Mouse (Mus musculus) cerebellum, postnatal 14 days (tissue): Measurements from ENCODE around the gene Olfm1.
A peak's percentile ranks its signal among the peaks of the same experiment; 100 is the strongest.

Experiments used
- DNase-seq, 2 experiments: peaks; one replicate each; pipeline ENCODE4 v3.0.0; 2021; ENCODE audit warnings: mixed read lengths in 2 of 2

Olfm1 gene

GRCm38 (mm10) chr2:28192821-28193689 lies at the start of gene Olfm1:
Gene Olfm1 (plus strand): TSS chr2:28192992.
- DNase-seq: peak; percentile 86 to 89

GRCm38 (mm10) chr2:28143417-28144045 lies 49.3 kb upstream of the Olfm1 start:
- DNase-seq: no peak

- DNase-seq: no peak
Measured at GRCm38 (mm10) chr2:28145702-28146101, 47.1 kb upstream of the Olfm1 start.

GRCm38 (mm10) chr2:28146152-28146551 lies 46.6 kb upstream of the Olfm1 start:
- DNase-seq: no peak

- no peak for DNase-seq
Measured at GRCm38 (mm10) chr2:28146685-28147084, 46.1 kb upstream of the Olfm1 start.

- no peak for DNase-seq
Measured at GRCm38 (mm10) chr2:28147248-28147794, 45.5 kb upstream of the Olfm1 start.

- DNase-seq: no peak
Measured at GRCm38 (mm10) chr2:28149688-28150087, 43.1 kb upstream of the Olfm1 start.

- no peak for DNase-seq
Measured at GRCm38 (mm10) chr2:28160568-28160967, 32.2 kb upstream of the Olfm1 start.

GRCm38 (mm10) chr2:28165570-28165969 lies 27.2 kb upstream of the Olfm1 start:
- no peak for DNase-seq

GRCm38 (mm10) chr2:28169336-28169735 lies 23.5 kb upstream of the Olfm1 start:
- peak in 1 of 2 experiments; percentile 24 for DNase-seq

GRCm38 (mm10) chr2:28171962-28172361 lies 20.8 kb upstream of the Olfm1 start:
- no peak for DNase-seq

- DNase-seq: peak in 1 of 2 experiments; percentile 52
Measured at GRCm38 (mm10) chr2:28173225-28174141, 19.3 kb upstream of the Olfm1 start.

- DNase-seq: no peak
Measured at GRCm38 (mm10) chr2:28174441-28174840, 18.4 kb upstream of the Olfm1 start.

- DNase-seq: no peak
Measured at GRCm38 (mm10) chr2:28178600-28178999, 14.2 kb upstream of the Olfm1 start.

- no peak for DNase-seq
Measured at GRCm38 (mm10) chr2:28180053-28180452, 12.7 kb upstream of the Olfm1 start.

- peak; percentile 45 to 52 for DNase-seq
Measured at GRCm38 (mm10) chr2:28188398-28188944, 4.3 kb upstream of the Olfm1 start.

GRCm38 (mm10) chr2:28193690-28194087 lies 897 bp downstream of the Olfm1 start:
- DNase-seq: peak; percentile 74 to 81

GRCm38 (mm10) chr2:28194962-28195617 lies 2.3 kb downstream of the Olfm1 start:
- DNase-seq: peak in 1 of 2 experiments; percentile 46

GRCm38 (mm10) chr2:28195726-28196125 lies 2.9 kb downstream of the Olfm1 start:
- DNase-seq: peak; percentile 59 to 69

- peak; percentile 61 to 68 for DNase-seq
Measured at GRCm38 (mm10) chr2:28201441-28201841, 8.6 kb downstream of the Olfm1 start.

GRCm38 (mm10) chr2:28204167-28204566 lies 11.4 kb downstream of the Olfm1 start:
- peak; percentile 99 to 100 for DNase-seq
